Mouse (Mus musculus): Measurements from ENCODE around the gene BC051019.

DNA sequence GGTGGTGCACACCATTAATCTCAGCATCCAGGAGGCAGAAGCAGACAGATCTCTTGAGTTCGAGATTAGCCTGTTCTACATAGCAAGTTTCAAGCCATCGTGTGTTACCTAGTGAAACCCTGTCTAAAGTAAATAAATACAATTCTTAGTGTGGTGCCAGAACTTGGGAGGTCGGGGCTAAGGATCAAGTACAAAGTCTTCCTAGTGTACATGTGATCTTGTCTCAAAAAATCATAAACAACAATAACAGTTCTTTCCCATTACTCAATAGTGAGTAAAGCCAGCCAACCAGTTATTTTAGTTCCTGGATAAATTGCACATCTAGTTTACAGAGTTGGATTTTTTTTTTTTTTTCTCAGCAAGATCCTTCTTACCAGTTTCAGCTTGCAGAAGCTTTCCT lies 19.2 kb downstream of the BC051019 start:
- no peak for TF ChIP-seq CTCF (IDR thresholded peaks at IDR 0.05; ENCODE audit: insufficient read depth, low read length)
- no peak for TF ChIP-seq POLR2A (IDR thresholded peaks at IDR 0.05; ENCODE audit: borderline replicate concordance, extremely low read depth, low read depth, low read length)

Data from lung, adult 2 months (tissue).